Mouse (Mus musculus) kidney, embryonic 14.5 days (tissue): ENCODE results near the gene Ranbp9. TPM values are rescaled to one million over a fixed set of nuclear protein-coding genes. Genes with fewer than 3 reads are reported as not detected.

ENCODE experiments used
- ATAC-seq: fragments of 200-750 bp; cut with Nextera tagmentation; 2 replicates; pipeline ENCODE4 v1.8.0; 2017; ENCODE audit warnings: moderate number of reproducible peaks, mild to moderate bottlenecking, moderate TSS enrichment, moderate library complexity; ENCODE audit not compliant: low FRiP score, low TSS enrichment
- H3K27ac ChIP-seq: fragments of 300-500 bp; sonication (generic); 2 replicates; pipeline ENCODE4 v1.5.1; 2014; ENCODE audit warnings: low read depth, mild to moderate bottlenecking, low read length, moderate library complexity, mixed read lengths
- H3K27me3 ChIP-seq: fragments of 300-500 bp; sonication (generic); 2 replicates; pipeline ENCODE4 v1.6.1; 2014; ENCODE audit warnings: mild to moderate bottlenecking, low read length; ENCODE audit not compliant: control insufficient read depth, insufficient read depth
- H3K36me3 ChIP-seq: fragments of 300-500 bp; sonication (generic); 2 replicates; pipeline ENCODE4 v1.6.1; 2014; ENCODE audit warnings: low read length, mixed read lengths; ENCODE audit not compliant: control insufficient read depth, insufficient read depth
- H3K4me1 ChIP-seq: fragments of 300-500 bp; sonication (generic); 2 replicates; pipeline ENCODE4 v1.6.1; 2014; ENCODE audit warnings: low read length, mixed read lengths; ENCODE audit not compliant: control insufficient read depth, insufficient read depth
- H3K4me2 ChIP-seq: fragments of 300-500 bp; sonication (generic); replicated peaks from 2 replicates; pipeline ENCODE4 v1.6.1; 2014; ENCODE audit warnings: low read depth, mild to moderate bottlenecking, low read length
- H3K4me3 ChIP-seq: fragments of 300-500 bp; sonication (generic); 2 replicates; pipeline ENCODE4 v1.5.1; 2014; ENCODE audit warnings: mild to moderate bottlenecking, low read length
- H3K9ac ChIP-seq: fragments of 300-500 bp; sonication (generic); 2 replicates; pipeline ENCODE4 v1.6.1; 2014; ENCODE audit warnings: low read depth, mild to moderate bottlenecking, low read length, moderate library complexity
- H3K9me3 ChIP-seq: fragments of 300-500 bp; sonication (generic); 2 replicates; pipeline ENCODE4 v1.6.1; 2016; ENCODE audit warnings: low read length; ENCODE audit not compliant: control insufficient read depth
- WGBS: fragments of 180-500 bp; shearing (Covaris S2); extraction: QIAGEN DNeasy Blood & Tissue Kit; methylation state at CpG from one replicate; pipeline ENCODE4 v1.1.7; 2014; 5-methylcytosine and 5-hydroxymethylcytosine counted together
- polyA plus RNA-seq: library from polyadenylated mRNA; unstranded; fragments of >200 nt; fragmentation: Nextera tagmentation; extraction: Ambion mirVana; gene quantifications from 2 replicates; pipeline ENCODE4 v1.2.1, GENCODE M21; 2014

Ranbp9 gene
- polyA plus RNA-seq, 1 experiment from 2014 or later = 15.1 TPM

- no peak overlapping the region for H3K4me3 ChIP-seq
- no peak overlapping the region for H3K27ac ChIP-seq
- H3K9me3 ChIP-seq = no peaks in the 10 kb centered on the region
- no peak for ATAC-seq
- H3K27me3 ChIP-seq = no peaks in the 10 kb centered on the region
- H3K9ac ChIP-seq = no peak overlapping the region
- H3K36me3 ChIP-seq = no peaks in the 10 kb centered on the region
- H3K4me1 ChIP-seq = 0 out of 2 replicates have a peak, but pooled peaks cover 12% of the 10 kb centered on the region
- no peak overlapping the region for H3K4me2 ChIP-seq
- WGBS = 90% methylated on average over 3 of the region's 3 CpGs
These were observed 30.4 kb downstream of the Ranbp9 start for GRCm38 (mm10) chr13:43450686-43451085.

- H3K4me1 ChIP-seq = 0 out of 2 replicates have a peak, but pooled peaks cover 6% of the 10 kb centered on the region
- no peak overlapping the region for H3K4me3 ChIP-seq
- no peaks in the 10 kb centered on the region for H3K9me3 ChIP-seq
- H3K36me3 ChIP-seq = no peaks in the 10 kb centered on the region
- H3K9ac ChIP-seq = no peak overlapping the region
- H3K27ac ChIP-seq = no peak overlapping the region
- no peak for ATAC-seq
- no peaks in the 10 kb centered on the region for H3K27me3 ChIP-seq
- 61% methylated on average over 3 of the region's 3 CpGs for WGBS
- H3K4me2 ChIP-seq = no peak overlapping the region
These were observed 33.4 kb downstream of the Ranbp9 start for GRCm38 (mm10) chr13:43447721-43448120.

DNA sequence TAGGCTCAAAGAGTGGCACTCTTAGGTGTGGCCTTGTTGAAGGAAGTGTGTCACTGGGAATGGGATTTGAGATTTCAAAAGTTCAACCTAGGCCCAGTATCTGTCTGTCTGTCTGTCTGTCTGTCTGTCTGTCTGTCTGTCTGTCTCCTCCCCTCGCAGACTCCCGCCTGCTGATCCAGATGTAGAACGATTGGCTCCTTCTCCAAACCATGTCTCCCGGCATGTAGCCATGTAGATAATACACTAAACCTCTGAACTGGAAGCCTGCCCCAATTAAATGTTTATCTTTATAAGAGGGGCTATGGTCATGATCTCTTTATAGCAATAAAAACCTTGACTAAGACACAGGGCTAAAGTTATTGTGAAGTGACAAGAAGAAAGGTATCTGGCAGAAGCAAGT, 35.3 kb downstream of the Ranbp9 start:
- Histone ChIP-seq H3K4me1 (0 out of 2 replicates have a peak, but pooled peaks cover 6% of the 10 kb centered on the region), H3K9me3 (no peaks in the 10 kb centered on the region), H3K36me3 (no peaks in the 10 kb centered on the region), H3K27me3 (no peaks in the 10 kb centered on the region), H3K27ac (no peak overlapping the region), H3K4me3 (no peak overlapping the region), H3K9ac (no peak overlapping the region), H3K4me2 (no peak overlapping the region)
- 94% methylated on average over 4 of the region's 4 CpGs for WGBS
- ATAC-seq = no peak

- Histone ChIP-seq H3K9me3 (no peaks in the 10 kb centered on the region), H3K36me3 (no peaks in the 10 kb centered on the region), H3K27ac (no peak overlapping the region), H3K4me1 (0 out of 2 replicates have a peak, but pooled peaks cover 6% of the 10 kb centered on the region), H3K4me3 (no peak overlapping the region), H3K9ac (no peak overlapping the region), H3K27me3 (no peaks in the 10 kb centered on the region), H3K4me2 (no peak overlapping the region)
- 91% methylated on average over 3 of the region's 3 CpGs for WGBS
- no peak for ATAC-seq
These were observed 36.4 kb downstream of the Ranbp9 start for GRCm38 (mm10) chr13:43444717-43445116.

DNA sequence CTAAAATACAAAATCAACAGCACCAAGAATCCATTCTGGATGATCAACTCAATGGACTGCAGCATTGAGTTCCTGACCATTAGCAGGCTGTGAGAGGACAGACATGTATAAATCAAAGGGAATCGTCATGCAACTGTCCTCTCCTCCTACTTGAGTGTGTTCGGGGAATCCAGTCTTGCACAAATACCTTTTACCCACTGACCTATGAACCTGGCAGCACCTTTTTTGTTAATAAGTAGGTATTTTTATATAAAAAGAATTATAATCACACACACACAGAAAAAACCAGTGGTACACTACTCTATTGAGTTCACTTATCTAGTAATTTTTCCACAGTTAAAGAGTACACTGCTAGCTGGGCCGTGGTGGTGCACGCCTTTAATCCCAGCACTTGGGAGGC, 37.4 kb downstream of the Ranbp9 start:
- Histone ChIP-seq H3K4me3 (no peak overlapping the region), H3K4me2 (no peak overlapping the region), H3K36me3 (no peaks in the 10 kb centered on the region), H3K9me3 (no peaks in the 10 kb centered on the region), H3K4me1 (0 out of 2 replicates have a peak, but pooled peaks cover 6% of the 10 kb centered on the region), H3K9ac (no peak overlapping the region), H3K27ac (no peak overlapping the region), H3K27me3 (no peaks in the 10 kb centered on the region)
- WGBS = 89% methylated on average over 4 of the region's 4 CpGs
- ATAC-seq = no peak

GRCm38 (mm10) chr13:43442551-43442950, 38.5 kb downstream of the Ranbp9 start:
- ATAC-seq = no peak
- H3K36me3 ChIP-seq = no peaks in the 10 kb centered on the region
- no peak overlapping the region for H3K4me2 ChIP-seq
- H3K9ac ChIP-seq = no peak overlapping the region
- no peak overlapping the region for H3K4me3 ChIP-seq
- H3K27ac ChIP-seq = no peak overlapping the region
- 0 out of 2 replicates have a peak, but pooled peaks cover 6% of the 10 kb centered on the region for H3K4me1 ChIP-seq
- no peaks in the 10 kb centered on the region for H3K27me3 ChIP-seq
- WGBS = 100% methylated on average over 1 of the region's 1 CpGs
- no peaks in the 10 kb centered on the region for H3K9me3 ChIP-seq

- Histone ChIP-seq H3K36me3 (no peaks in the 10 kb centered on the region), H3K4me1 (no peaks in the 10 kb centered on the region), H3K9ac (no peak overlapping the region), H3K9me3 (no peaks in the 10 kb centered on the region), H3K27me3 (no peaks in the 10 kb centered on the region), H3K4me3 (no peak overlapping the region), H3K4me2 (no peak overlapping the region), H3K27ac (no peak overlapping the region)
- no peak for ATAC-seq
- 89% methylated on average over 1 of the region's 1 CpGs for WGBS
These were observed 40.7 kb downstream of the Ranbp9 start for GRCm38 (mm10) chr13:43440376-43440775.

DNA sequence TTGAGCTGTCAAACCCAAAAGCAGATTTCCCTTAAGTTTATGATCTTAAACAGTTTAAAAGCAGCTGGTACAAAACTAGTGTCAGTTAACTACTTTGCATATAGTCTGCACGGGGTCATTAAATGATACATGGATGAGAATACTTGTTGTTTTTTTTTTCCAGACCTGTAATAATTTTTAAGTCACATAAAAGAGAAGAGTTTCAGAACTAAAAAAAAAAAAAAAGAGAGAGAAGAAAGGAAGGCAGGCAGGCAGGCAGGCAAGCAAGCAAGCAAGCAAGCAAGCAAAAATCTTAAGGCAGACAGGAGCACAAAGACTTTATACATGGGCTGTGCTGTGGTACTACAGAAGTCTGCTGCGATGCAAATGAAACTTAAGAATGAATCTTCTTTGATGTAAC, 47.7 kb downstream of the Ranbp9 start:
- H3K9ac ChIP-seq = no peak overlapping the region
- H3K36me3 ChIP-seq = peaks cover 7% of the 10 kb centered on the region; the same call in 1 of the 2 replicates
- H3K4me1 ChIP-seq = no peaks in the 10 kb centered on the region
- no peak overlapping the region for H3K27ac ChIP-seq
- H3K4me2 ChIP-seq = no peak overlapping the region
- ATAC-seq = no peak
- H3K27me3 ChIP-seq = no peaks in the 10 kb centered on the region
- H3K4me3 ChIP-seq = no peak overlapping the region
- H3K9me3 ChIP-seq = no peaks in the 10 kb centered on the region
- WGBS = 76% methylated on average over 2 of the region's 2 CpGs

- Histone ChIP-seq H3K36me3 (peaks cover 19% of the 10 kb centered on the region), H3K9ac (no peak overlapping the region), H3K27ac (no peak overlapping the region), H3K4me3 (no peak overlapping the region), H3K27me3 (no peaks in the 10 kb centered on the region), H3K4me2 (no peak overlapping the region), H3K9me3 (no peaks in the 10 kb centered on the region), H3K4me1 (no peaks in the 10 kb centered on the region)
- ATAC-seq = no peak
- WGBS = 84% methylated on average over 4 of the region's 4 CpGs
These were observed 52.6 kb downstream of the Ranbp9 start for GRCm38 (mm10) chr13:43428436-43428835.
